Mouse (Mus musculus) olfactory bulb, adult 2 months (tissue): Measurements from ENCODE around the gene Chd2.

Source experiments
- CTCF ChIP-seq: fragments of 200-500 bp; IDR thresholded peaks from 2 replicates; pipeline ENCODE4 v1.5.1; 2012; ENCODE audit warnings: low read depth, mild to moderate bottlenecking, low read length, moderate library complexity; ENCODE audit not compliant: insufficient read depth
- POLR2A ChIP-seq: fragments of 200-500 bp; IDR thresholded peaks from 2 replicates; pipeline ENCODE4 v1.6.1; 2012; ENCODE audit warnings: mild to moderate bottlenecking, low read depth, low read length, moderate library complexity; ENCODE audit not compliant: insufficient read depth

DNA sequence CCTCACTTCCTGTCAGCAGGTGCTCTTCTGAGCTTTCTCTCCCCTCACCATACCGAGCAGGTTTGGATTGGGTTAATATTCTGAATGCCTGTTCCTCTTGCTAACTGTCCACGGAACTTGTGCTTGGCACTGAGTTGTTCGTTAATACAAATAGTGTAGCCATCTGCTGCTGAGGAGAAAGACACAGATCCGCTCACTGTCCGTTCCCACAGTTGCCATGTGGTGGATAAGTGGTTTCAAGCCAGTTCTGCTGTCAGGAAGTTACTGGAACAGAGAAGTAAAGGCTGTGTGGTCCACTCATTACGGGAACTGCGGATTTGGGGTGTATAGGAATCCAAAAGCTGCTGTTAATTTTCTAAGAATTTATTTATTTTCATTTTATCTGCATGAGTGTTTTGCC is 158.8 kb downstream of the Chd2 start:
- TF ChIP-seq CTCF, result no peak
- no peak for TF ChIP-seq POLR2A
